Mouse (Mus musculus) spleen, adult 2 months (tissue): ENCODE data around the gene Tsen34. TPM values are rescaled to one million over a fixed set of nuclear protein-coding genes. Genes with fewer than 3 reads are reported as not detected.
"Not testable (repeated sequence)": the region's sequence is repeated elsewhere in the genome, so short reads cannot be mapped to it uniquely, and the experiment has no call there.

ENCODE experiments used
- DNase-seq, 2 experiments: peaks; one replicate each; pipeline versions ENCODE4 v3.0.0 to v3.0.0-alpha.2; 2012 to 2021; ENCODE audit warnings: low spot score in 2 of 2, low read depth in 1 of 2
- H3K27ac ChIP-seq: fragments of 200-500 bp; 2 replicates; pipeline ENCODE4 v1.5.1; 2012; ENCODE audit warnings: low read length, inconsistent platforms; ENCODE audit not compliant: insufficient read depth
- H3K27me3 ChIP-seq: fragments of 200-500 bp; 2 replicates; pipeline ENCODE4 v1.6.1; 2012; ENCODE audit warnings: mild to moderate bottlenecking, moderate library complexity, low read length, inconsistent platforms; ENCODE audit not compliant: control insufficient read depth, insufficient read depth
- H3K36me3 ChIP-seq: fragments of 200-500 bp; 2 replicates; pipeline ENCODE4 v1.6.1; 2012; ENCODE audit warnings: mild to moderate bottlenecking, low read length, inconsistent platforms; ENCODE audit not compliant: control insufficient read depth, insufficient read depth
- H3K4me1 ChIP-seq: fragments of 200-500 bp; 2 replicates; pipeline ENCODE4 v1.6.1; 2011; ENCODE audit warnings: inconsistent platforms; ENCODE audit not compliant: control insufficient read depth, insufficient read depth, insufficient read length
- H3K4me3 ChIP-seq: fragments of 200-500 bp; 2 replicates; pipeline ENCODE4 v1.5.1; 2011; ENCODE audit warnings: mild to moderate bottlenecking, inconsistent platforms; ENCODE audit not compliant: insufficient read depth, insufficient read length; ENCODE audit errors: extremely low read depth
- CTCF ChIP-seq: fragments of 200-500 bp; IDR thresholded peaks from 2 replicates; pipeline ENCODE4 v1.5.1; 2011; ENCODE audit warnings: mild to moderate bottlenecking, inconsistent platforms; ENCODE audit not compliant: insufficient read depth, insufficient read length, insufficient replicate concordance; ENCODE audit errors: extremely low read depth
- POLR2A ChIP-seq: fragments of 200-500 bp; IDR thresholded peaks from 2 replicates; pipeline ENCODE4 v1.6.1; 2011; ENCODE audit warnings: low read depth, low read length, inconsistent platforms
- WGBS: fragments of 180-500 bp; shearing (Covaris S2); methylation state at CpG from one replicate; pipeline ENCODE4 v1.1.7; 2018; 5-methylcytosine and 5-hydroxymethylcytosine counted together
- polyA plus RNA-seq: library from polyadenylated mRNA; depleted of rRNA; stranded (reverse); fragments of >200 nt; gene quantifications from 2 replicates; pipeline ENCODE4 v1.2.3, GENCODE M21; 2012

Gene Tsen34
- polyA plus RNA-seq, 1 experiment, result 29.2 TPM

DNA sequence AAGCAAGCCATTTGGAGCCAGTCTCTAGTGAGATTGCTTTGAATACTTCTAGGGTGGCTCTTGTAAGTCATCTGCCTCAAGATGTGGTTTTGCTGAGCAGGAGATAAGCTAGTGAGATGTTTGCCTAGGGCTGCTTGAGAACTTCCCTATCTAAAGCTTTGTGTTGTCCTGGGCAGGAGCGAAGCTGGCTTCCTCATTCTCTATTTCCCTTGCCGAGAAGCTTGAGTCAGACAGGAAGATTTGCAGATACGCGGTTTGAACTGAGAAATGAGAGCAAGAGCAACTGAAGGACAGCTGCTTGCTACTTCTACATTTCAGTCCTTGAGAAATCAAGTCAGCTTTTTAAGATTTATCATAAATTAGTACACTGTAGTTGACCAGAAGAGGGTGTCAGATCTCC, 14.4 kb downstream of the Tsen34 start:
- Histone ChIP-seq H3K27ac (peak overlapping the region; percentile 63; the same call in 1 of the 2 replicates), H3K36me3 (peaks cover 18% of the 10 kb centered on the region), H3K4me1 (peaks cover 7% of the 10 kb centered on the region; the same call in 1 of the 2 replicates), H3K27me3 (no peaks in the 10 kb centered on the region), H3K4me3 (no peak overlapping the region)
- no peak for TF ChIP-seq CTCF
- TF ChIP-seq POLR2A, result no peak
- DNase-seq, result peak in 1 of 2 experiments; percentile 63
- WGBS, result 9% methylated on average over 4 of the region's 4 CpGs

DNA sequence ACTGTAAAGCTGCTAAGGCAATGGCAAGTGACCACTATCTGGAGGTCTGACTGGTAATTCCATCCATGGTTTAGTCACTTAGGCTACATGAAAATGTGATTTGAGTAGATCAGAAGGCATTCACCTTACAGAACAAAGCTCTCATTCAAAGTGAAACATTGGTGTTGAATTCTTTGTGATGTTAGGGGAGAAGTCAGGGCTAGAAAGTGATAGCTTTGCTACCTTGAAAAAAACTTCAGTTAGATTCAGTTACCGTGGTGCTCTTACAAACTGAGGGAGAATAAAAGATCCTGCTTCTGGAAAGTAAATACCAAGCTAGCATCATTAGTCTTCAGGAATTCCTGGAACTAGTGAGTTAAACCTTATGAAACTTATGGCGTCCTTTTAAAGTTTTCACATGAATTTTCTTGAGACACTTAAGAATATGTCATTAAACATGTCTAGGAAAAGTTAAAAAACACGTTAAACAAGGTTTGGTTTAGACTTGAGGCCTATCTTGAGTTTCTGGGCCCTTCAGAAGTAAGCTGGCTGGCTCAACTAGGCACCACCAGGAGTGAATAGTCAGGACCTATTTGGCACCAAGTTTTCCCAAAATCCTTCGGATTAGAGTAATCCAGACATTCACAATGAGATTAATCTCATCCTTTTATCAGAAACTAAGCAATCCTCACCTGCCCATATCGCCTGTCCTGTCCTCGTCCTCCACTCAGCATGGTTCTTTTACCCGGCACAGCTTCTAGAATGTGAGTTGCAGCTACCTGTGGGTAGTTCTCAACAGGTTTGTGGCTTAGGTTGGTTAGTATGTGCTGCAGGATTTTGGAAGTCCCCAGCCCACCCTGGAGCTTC, 15.1 kb downstream of the Tsen34 start:
- Histone ChIP-seq H3K4me3 (no peak overlapping the region), H3K4me1 (peaks cover 7% of the 10 kb centered on the region; the same call in 1 of the 2 replicates), H3K27me3 (no peaks in the 10 kb centered on the region), H3K36me3 (peaks cover 18% of the 10 kb centered on the region), H3K27ac (no peak overlapping the region)
- TF ChIP-seq CTCF (no peak), POLR2A (no peak)
- no peak for DNase-seq
- 74% methylated on average over 7 of the region's 7 CpGs for WGBS

DNA sequence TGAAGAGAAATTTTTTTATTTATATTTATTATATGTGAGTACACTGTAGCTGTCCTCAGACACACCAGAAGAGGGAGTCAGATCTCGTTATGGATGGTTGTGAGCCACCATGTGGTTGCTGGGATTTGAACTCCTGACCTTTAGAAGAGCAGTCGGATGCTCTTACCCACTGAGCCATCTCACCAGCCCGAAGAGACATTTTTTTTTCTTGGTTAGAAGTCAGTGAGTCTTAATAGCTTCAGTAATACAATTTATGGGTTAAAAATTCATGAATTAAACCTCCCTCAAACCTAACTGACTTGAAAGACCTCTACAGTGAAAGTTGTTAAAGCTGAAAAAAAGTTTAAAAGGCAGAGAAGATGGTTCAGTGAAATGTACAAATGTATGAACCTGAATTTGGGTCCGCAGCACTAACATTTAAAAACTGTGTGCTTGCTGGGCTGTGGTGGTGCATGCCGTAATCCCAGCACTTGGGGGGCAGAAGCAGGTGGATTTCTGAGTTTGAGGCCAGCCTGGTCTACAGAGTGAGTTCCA, 15.9 kb downstream of the Tsen34 start:
- not testable (repeated sequence) for H3K27me3 ChIP-seq, H3K4me3 ChIP-seq, DNase-seq, H3K4me1 ChIP-seq, H3K27ac ChIP-seq
- H3K36me3 ChIP-seq, result peaks cover 18% of the 10 kb centered on the region
- 63% methylated on average over 5 of the region's 5 CpGs for WGBS

DNA sequence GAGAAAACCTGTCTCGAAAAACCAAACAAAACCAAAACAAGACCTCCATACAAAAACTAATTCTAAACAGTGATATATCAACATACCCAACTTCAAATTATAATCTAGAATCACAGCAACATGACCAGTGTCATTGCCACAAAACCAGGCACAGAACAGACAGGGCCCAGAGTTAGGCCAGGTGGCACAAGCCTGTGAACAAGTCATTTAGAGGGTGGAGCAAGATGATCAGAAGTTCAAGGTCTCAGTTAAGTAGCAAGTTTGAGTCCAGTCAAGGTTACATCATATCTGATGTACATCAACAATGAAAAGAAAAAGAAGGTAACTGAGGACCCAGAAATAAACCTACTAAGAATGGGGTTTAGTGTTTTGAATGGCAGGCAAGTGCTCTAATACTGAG, 16.3 kb downstream of the Tsen34 start:
- H3K27ac ChIP-seq, result no peak overlapping the region
- no peaks in the 10 kb centered on the region for H3K27me3 ChIP-seq
- 88% methylated on average over 1 of the region's 1 CpGs for WGBS
- no peak for DNase-seq
- no peak for TF ChIP-seq POLR2A
- no peak overlapping the region for H3K4me3 ChIP-seq
- H3K36me3 ChIP-seq, result peaks cover 21% of the 10 kb centered on the region
- peaks cover 6% of the 10 kb centered on the region; the same call in 1 of the 2 replicates for H3K4me1 ChIP-seq

DNA sequence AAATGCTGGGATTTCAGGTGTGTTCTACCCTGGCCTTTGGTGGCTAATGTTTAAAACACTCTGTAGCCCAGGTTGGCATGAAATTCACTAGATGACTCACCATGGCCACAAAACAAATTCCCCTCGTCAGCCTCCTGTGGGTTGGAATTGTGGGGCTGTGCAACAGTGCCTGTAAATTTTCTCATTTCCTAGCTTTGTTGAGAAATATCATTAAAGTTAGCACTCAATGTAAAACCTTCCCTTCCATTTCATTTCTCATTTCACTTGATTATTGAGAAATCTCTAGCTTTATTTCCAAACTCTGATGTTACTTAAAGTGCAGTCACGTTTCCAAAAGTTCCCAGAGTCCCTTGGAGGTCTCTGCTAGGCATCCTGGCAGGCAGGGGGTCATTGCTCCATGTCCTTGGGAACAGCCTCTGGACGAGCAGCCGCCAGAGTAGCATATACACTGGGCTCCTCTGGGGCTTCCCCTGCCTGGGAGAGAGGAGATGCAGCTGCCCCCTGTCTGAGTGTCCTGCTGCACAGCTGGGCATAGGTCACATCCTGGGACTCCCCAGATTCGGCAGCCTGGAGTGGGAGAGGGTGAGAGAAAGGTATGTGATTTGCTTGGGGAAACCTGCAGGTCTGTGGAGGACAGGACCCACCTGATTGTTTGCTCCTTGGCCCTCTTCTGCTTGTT, 19.7 kb downstream of the Tsen34 start:
- no peak overlapping the region for H3K4me3 ChIP-seq
- H3K27me3 ChIP-seq, result no peaks in the 10 kb centered on the region
- H3K27ac ChIP-seq, result no peak overlapping the region
- peaks cover 17% of the 10 kb centered on the region for H3K36me3 ChIP-seq
- DNase-seq, result no peak
- WGBS, result 56% methylated on average over 5 of the region's 5 CpGs
- H3K4me1 ChIP-seq, result 0 out of 2 replicates have a peak, but pooled peaks cover 2% of the 10 kb centered on the region
- TF ChIP-seq CTCF, result no peak
- no peak for TF ChIP-seq POLR2A

DNA sequence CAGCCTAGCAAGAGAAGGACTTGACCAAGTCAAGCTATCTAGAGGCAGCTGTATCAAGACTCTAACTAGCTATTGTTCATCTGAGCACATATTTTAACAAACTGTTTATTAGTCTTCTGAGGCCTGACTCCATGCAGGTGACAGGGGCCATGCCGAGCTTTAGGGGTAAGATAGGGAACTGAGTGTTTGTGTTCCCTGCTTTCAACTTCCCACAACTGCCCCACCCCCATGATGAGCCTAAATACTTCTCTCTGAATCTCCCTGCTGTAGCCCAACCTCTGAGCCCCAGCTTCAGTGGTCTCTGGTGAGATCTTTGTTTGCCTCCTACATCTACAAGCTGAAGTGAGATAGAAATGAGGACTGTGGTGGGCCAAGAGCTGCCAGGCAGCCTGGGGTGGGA, 22.6 kb downstream of the Tsen34 start:
- no peak overlapping the region for H3K4me3 ChIP-seq
- 44% methylated on average over 1 of the region's 1 CpGs for WGBS
- H3K27ac ChIP-seq, result peak overlapping the region; percentile 35; the same call in 1 of the 2 replicates
- H3K4me1 ChIP-seq, result no peaks in the 10 kb centered on the region
- TF ChIP-seq CTCF, result no peak
- no peak for TF ChIP-seq POLR2A
- H3K36me3 ChIP-seq, result peaks cover 12% of the 10 kb centered on the region
- DNase-seq, result no peak
- no peaks in the 10 kb centered on the region for H3K27me3 ChIP-seq

DNA sequence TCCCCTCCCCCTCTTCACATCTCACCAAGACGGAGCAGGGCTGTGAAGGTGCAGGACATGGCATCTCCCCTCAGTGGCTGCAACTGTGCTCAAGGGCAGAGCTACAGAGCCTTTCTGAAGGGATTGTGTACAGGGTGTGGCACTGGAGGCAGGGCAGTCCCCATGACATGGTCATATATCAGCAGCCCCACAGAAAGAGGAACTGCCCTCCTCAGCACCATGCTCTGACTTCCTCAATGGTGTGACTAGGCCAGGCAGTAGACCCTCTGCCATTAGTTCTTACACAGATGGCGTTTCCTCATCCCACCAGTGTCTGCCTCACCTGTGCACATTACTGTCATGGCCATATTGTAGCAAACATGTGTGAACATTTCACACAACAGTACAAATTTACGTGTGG, 27.6 kb downstream of the Tsen34 start, which contains the start of gene Pirb:
Gene Pirb (minus strand): TSS at position 124 of the 400 bp plus-strand sequence.
- WGBS, result 8% methylated on average over 1 of the region's 3 CpGs
- H3K4me3 ChIP-seq, result peak within 1 kb of the TSS; percentile 40; the same call in 1 of the 2 replicates
- not testable (repeated sequence) for DNase-seq, H3K36me3 ChIP-seq, H3K27me3 ChIP-seq, H3K4me1 ChIP-seq
- peak within 1 kb of the TSS; percentile 67 for H3K27ac ChIP-seq

DNA sequence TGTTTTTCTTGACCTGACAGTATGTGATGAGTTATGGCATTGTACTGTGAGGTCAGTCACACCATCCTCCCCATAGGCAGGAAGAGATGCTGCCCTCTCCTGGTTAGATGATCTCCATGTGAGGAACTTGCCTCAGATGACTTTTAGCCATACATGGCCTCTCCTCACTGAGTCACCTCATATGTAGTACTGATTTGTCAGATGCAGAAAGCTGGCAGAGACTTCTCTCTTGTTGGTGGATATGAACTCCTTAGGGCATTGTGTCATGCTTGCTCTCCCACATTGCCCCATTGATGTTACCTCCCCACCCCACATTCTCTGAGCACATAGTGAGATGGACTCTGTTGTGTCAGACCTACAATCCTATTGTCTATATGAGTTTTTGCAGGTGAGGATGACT, 32.8 kb downstream of the Tsen34 start:
- not testable (repeated sequence) for H3K4me1 ChIP-seq, H3K27me3 ChIP-seq, H3K36me3 ChIP-seq, H3K4me3 ChIP-seq, DNase-seq, H3K27ac ChIP-seq

DNA sequence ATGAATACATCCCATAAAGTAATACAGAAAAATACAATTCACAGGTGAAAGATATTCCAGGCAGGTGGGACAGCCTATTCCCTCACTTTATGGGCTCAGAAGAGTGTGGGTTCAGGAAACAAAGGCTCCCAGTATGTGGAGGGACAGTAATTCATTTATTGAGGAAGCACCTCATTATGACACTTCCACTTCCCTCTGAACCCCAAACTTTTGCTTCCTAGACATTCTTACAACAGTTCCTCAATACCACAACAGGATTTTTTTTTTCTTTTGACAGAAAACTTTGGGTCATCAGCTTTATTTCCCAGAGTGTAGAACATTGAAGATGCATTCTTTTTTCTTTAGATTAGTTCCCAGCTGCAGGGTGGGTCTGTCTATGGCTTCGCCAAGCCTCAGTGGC, 40.0 kb downstream of the Tsen34 start:
- not testable (repeated sequence) for H3K4me1 ChIP-seq, H3K27ac ChIP-seq, H3K4me3 ChIP-seq, H3K36me3 ChIP-seq, H3K27me3 ChIP-seq, DNase-seq
- WGBS, result no CpG with 5 or more reads among the region's 1 CpGs
